In genomic region chr7:132799119-132800016, GRCm38 (mm10) we compare ENCODE assay signal across 9 mouse cellular contexts. TPM values are rescaled to one million over a fixed set of nuclear protein-coding genes. Genes with fewer than 3 reads are reported as not detected.
A peak's percentile ranks its signal among the peaks of the same experiment; 100 is the strongest.
DNase-seq lines count a peak whose midpoint lies in the region; ATAC-seq lines count a peak whose summit lies in the region.
"Had no signal": no experiment of that assay in that cellular context is flagged by ENCODE, and none has a peak within 500 bp of the region (broad histone marks: within the 10 kb centered on the region; RNA-seq: fewer than 3 reads in every experiment).

No protein-coding gene starts in this region.

- H3K27ac ChIP-seq in kidney, embryonic 14.5 days (ENCODE audit: low read depth, low read length): no peak overlapping the region
- H3K27ac ChIP-seq: forebrain, embryonic 12.5 days; limb, embryonic 15.5 days had no signal

- ATAC-seq in kidney, embryonic 14.5 days (ENCODE audit: low FRiP score, low TSS enrichment): no peak

- H3K9ac ChIP-seq in kidney, embryonic 14.5 days (ENCODE audit: low read depth, low read length): no peak overlapping the region; the same call in 1 of the 2 replicates
- H3K9ac ChIP-seq: forebrain, embryonic 12.5 days; limb, embryonic 15.5 days had no signal

- no peaks in the 10 kb centered on the region for H3K27me3 ChIP-seq in kidney, embryonic 14.5 days (ENCODE audit: control insufficient read depth, insufficient read depth, low read length)
- H3K27me3 ChIP-seq: forebrain, embryonic 12.5 days; limb, embryonic 15.5 days had no signal

- 0 out of 2 replicates have a peak, but pooled peaks cover 5% of the 10 kb centered on the region for H3K36me3 ChIP-seq in kidney, embryonic 14.5 days (ENCODE audit: control insufficient read depth, insufficient read depth, low read length)

- H3K4me1 ChIP-seq in kidney, embryonic 14.5 days (ENCODE audit: control insufficient read depth, insufficient read depth, low read length): peaks cover 10% of the 10 kb centered on the region

- intact Hi-C loops in heart, postnatal 36 days (cut with DNase I): loop anchor here (2.0 kb wide), 1 partner anchor 17 kb away; no protein-coding TSS in a partner anchor

- 88% methylated on average over 5 of the region's 5 CpGs for WGBS in kidney, embryonic 14.5 days

- no peak overlapping the region for H3K4me2 ChIP-seq in kidney, embryonic 14.5 days (replicated peaks; ENCODE audit: low read depth, low read length)
- H3K4me2 ChIP-seq: forebrain, embryonic 12.5 days; limb, embryonic 15.5 days had no signal

- DNase-seq in kidney, adult 11 months: peak; percentile 33
- peak; percentile 77 for DNase-seq in adipocyte (ENCODE audit: low spot score)
- peak; percentile 66 for DNase-seq in cerebellum, adult 11-12 months
- DNase-seq in heart, postnatal 36 days: peak; percentile 29 to 42
- DNase-seq in thymus, adult 18-20 months: no peak
- no peak for DNase-seq in left cerebral cortex, adult 9 months (ENCODE audit: low spot score in 2 of 2)

- H3K9me3 ChIP-seq in kidney, embryonic 14.5 days (ENCODE audit: control insufficient read depth, low read length): no peaks in the 10 kb centered on the region
- H3K9me3 ChIP-seq: forebrain, embryonic 12.5 days; limb, embryonic 15.5 days had no signal

- H3K4me3 ChIP-seq in kidney, embryonic 14.5 days (ENCODE audit: low read length): no peak overlapping the region
- H3K4me3 ChIP-seq: forebrain, embryonic 12.5 days; limb, embryonic 15.5 days had no signal

RNA-seq across cellular contexts. Expression of gene Fam53b, which starts 14.3 kb away (rescaled TPM):
- 17.0 and 22.1 TPM in 2 replicates for polyA plus RNA-seq in kidney, embryonic 14.5 days (2014; fragmentation: Nextera tagmentation; extraction: Ambion mirVana)
- 10 to 100 TPM; 22.7 to 25.5 TPM for total RNA-seq in heart, postnatal 36 days (2021)

RNA-seq across cellular contexts. Expression of gene Eef1akmt2, which starts 53.1 kb away (rescaled TPM):
- polyA plus RNA-seq in kidney, embryonic 14.5 days (2014; fragmentation: Nextera tagmentation; extraction: Ambion mirVana): 72.4 and 101 TPM in 2 replicates
- 10 to 100 TPM in 1 of 2 experiments, 1 to 10 TPM in 1; 8.3 to 10.4 TPM for total RNA-seq in heart, postnatal 36 days (2021)

RNA-seq across cellular contexts. Expression of gene Abraxas2, which starts 59.7 kb away (rescaled TPM):
- 37.6 and 50.0 TPM in 2 replicates for polyA plus RNA-seq in kidney, embryonic 14.5 days (2014; fragmentation: Nextera tagmentation; extraction: Ambion mirVana)
- total RNA-seq in heart, postnatal 36 days (2021): 10 to 100 TPM; 18.8 to 23.3 TPM

Comparison
In these comparisons a context has a peak if more than half of its experiments do, and no peak if none do; other contexts are left out.
1. DNase-seq: peak in kidney, adult 11 months (single experiment), adipocyte (single experiment), cerebellum, adult 11-12 months (single experiment) and heart, postnatal 36 days (2 of 2); none in thymus, adult 18-20 months (0 of 2) and left cerebral cortex, adult 9 months (0 of 2).